Mouse (Mus musculus) adrenal gland, postnatal 25 days (tissue): ENCODE data around the gene March1. TPM values are rescaled to one million over a fixed set of nuclear protein-coding genes. Genes with fewer than 3 reads are reported as not detected.
"Not testable (repeated sequence)": the region's sequence is repeated elsewhere in the genome, so short reads cannot be mapped to it uniquely, and the experiment has no call there.

Experiments used
- DNase-seq: peaks from one replicate; pipeline ENCODE4 v3.0.0; 2021; ENCODE audit warnings: mixed read lengths
- total RNA-seq: library from RNA; stranded (reverse); gene quantifications from 2 replicates; pipeline ENCODE4 v1.2.3, GENCODE M21; 2021

March1 gene
- total RNA-seq, 1 experiment from 2014 or later = 0.91 TPM

DNA sequence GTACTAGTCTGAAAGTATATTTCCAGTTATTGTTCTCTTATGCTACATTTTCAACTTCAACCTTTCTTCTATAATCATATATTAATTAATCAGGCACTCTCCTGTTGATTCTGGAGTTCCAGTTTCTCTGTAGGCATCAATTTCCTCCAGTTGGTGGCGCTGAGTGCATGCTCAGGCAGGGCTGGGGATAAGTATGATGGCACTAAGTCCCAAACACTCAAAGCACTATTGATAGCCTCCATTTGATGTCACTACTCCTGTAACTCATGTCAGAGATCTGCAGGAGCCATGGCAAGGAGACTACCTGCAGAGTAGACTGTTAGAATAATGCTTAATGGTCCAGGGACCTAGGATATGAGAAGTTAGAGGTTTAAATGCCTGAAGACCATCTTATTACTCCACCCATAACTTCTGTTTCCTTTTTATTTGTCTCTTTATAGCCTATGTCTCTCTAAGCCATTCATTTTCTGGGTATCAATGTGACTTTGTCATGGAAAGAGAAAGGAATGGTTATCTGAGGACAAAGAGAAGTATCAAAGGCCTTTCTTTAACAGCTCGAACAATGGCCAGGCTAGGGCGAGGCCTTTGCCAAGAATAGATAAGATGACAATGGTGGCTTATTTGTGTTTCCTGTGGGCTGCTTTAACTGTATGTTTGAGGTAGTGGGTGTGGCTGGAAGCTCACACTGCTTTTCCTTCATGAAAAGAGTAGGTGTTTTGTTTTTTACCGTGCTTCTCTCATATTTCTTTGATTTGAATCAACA lies 705.5 kb downstream of the March1 start:
- DNase-seq = no peak

DNA sequence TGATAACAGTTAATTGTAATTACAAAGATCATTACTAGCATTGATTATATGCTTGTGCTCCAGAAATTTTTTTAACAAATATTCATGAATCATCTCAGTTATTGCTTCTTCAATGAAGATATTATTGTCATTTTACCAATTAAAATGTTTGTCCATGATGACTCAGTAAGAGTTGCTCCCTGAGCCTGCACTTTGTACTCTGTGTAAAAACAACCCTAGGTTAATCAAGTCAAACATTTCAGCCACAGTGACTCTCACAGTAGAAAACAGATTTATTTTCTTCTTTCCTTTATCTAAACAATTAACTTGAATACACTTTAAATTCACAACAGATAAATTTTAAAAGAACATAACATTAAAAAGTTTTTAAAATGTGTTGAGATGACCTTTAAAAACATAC lies 708.7 kb downstream of the March1 start:
- no peak for DNase-seq

DNA sequence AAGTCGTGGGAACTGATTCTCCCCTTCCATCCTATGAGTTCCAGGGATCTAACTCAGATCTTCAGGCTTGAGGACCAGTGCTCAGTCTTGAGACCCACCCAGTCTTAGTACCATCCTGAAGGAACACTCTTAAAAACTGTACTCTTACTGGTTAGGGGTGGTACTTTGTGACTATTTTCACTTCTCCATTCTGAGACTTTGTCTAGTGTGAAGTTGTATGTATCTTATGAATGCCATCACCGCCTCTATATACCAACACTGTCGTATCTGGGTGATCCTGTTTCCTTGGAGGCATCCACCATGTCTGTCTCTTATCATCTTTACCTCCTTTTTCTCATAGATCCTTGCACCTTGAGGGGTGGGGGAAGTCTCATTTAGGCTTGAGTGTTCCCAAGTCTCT lies 714.5 kb downstream of the March1 start:
- DNase-seq = no peak

GRCm38 (mm10) chr8:66334265-66334664 lies 716.6 kb downstream of the March1 start:
- DNase-seq = no peak

- DNase-seq = no peak
Observed at GRCm38 (mm10) chr8:66339551-66339950, 721.9 kb downstream of the March1 start.

- DNase-seq = no peak
Observed at GRCm38 (mm10) chr8:66342928-66343327, 725.2 kb downstream of the March1 start.

- no peak for DNase-seq
Observed at GRCm38 (mm10) chr8:66362882-66363801, 745.4 kb downstream of the March1 start.

GRCm38 (mm10) chr8:66383694-66384373 lies 766.1 kb downstream of the March1 start:
- no peak for DNase-seq

GRCm38 (mm10) chr8:66386008-66386407 lies 768.3 kb downstream of the March1 start:
- DNase-seq = no peak

DNA sequence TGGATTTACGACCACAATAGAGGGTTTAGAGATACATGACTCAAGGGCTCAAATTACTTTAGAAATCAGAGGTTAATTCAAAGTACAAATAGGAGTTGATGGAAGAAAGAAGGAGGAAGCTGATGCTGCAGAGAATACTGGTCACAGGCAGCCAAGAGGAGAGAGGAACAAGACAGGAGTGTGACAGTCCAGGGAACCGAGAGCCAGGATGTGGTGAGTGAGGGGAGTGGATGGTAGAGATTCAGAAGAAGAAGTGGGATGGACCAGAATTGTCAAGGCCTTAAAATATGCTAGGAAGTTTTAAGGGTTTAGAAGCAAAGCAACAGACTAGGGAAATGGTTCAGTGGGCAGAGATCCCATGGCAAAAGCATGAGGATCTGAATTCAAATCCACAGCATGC lies 771.0 kb downstream of the March1 start:
- DNase-seq = no peak

DNA sequence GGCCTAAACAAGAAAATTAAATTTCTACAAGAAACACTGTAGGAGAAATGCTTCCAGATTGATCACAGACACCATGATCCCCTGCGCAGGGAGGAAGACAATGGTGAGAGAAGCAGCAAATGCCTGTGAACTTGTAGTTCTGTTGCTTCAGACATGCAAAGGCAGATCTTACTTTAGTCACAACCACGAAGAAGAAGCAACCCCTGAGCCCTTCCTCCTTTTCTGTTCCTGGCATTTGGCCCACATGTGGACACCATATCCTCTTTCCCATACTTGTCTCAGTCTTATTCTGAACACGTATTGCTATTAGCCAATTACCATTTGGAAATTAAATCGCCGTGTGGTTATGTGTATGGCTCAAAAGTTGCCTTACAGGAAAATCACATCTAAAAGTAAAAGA lies 773.9 kb downstream of the March1 start:
- DNase-seq = no peak

DNA sequence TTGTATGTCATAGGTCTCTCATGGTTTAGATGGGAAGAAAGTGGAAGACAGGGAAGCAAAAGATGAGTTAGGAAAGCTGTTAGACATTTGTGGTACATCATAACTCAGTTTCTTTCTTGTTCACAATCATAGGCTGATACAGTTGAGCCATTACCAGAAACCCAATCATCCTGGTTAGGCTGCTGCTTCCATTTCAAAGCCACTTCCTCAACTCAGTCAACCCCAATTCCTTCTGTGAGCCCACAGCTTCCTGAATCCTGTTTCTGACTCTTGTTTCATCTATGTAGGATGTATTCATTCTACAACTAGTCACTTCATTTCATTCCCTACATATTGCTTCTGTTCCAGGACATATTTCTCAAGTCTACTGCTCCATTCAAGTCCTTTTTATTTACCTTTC lies 775.2 kb downstream of the March1 start:
- DNase-seq = no peak

DNA sequence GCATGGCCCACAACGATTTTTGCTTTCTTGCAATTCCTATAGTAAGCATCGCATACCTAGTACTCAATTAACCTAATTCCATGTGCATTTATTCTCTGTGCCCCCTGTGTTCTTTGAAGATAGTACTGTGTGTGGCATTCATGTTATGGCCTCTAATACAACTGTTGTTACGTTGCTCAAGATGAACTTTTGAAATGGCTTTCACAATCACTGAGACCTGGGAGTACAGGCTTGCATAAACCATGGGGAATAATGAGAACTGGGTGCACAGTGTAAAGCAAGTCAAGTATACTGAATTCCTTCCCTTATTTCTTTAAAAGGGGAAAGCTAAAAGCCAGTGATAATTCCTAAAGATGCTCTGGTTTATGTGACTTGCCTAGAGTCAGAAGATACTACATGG lies 776.4 kb downstream of the March1 start:
- no peak for DNase-seq

DNA sequence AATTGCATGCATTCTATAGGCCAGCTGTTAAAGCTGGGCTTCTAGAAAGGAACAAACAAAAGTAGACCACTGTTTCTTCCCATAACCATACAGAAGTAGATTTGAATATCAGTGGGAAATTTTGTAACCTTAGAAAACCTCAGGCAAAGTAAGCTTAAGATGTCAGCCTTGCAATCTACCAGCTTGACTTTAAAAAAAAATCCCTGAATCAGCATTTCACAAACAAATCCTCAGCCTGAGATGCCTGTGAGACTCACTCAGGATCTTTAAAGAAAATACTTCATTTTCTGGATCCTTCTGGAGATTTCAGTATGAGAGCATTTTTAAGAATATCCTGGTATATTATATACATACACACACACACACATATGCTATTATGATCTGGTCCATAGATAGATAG lies 780.1 kb downstream of the March1 start:
- no peak for DNase-seq

DNA sequence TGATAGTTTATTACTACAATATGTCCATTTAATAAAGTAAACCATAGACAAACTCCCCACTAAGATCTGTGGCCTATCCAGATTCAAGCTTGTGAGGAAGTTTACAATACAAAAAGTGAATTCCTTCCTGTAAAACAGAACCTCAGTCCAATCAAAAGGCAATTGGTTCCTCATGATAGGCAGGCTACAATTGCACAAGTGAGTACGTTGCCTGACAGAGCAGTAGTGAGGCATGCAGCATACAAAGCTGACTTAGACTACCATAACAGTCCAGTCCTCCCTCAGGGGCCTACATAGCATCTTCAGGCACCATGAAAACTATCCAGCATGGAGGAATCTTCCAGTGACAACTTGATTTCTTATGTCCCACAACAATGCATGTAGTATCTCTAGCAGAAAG lies 782.4 kb downstream of the March1 start:
- DNase-seq = no peak

GRCm38 (mm10) chr8:66404711-66405414 lies 787.2 kb downstream of the March1 start:
- DNase-seq = no peak

DNA sequence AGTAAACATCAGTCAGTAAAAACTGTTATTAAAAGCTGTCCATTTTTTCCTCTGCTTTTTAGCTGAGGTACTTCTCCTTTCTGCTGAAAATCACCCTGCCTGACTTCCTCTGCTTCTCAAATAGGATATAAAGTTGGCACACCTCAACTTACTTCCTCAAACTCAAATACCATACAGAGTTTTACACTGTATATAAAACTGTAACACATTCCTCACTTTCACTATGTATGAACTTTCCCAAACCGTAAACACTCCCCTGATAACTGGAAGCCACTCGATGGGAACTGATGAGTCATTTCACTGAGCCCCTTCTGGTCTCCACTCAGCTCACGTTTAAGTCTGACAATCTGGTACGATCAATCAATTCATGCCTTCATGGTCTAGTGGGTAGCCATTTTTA lies 788.1 kb downstream of the March1 start:
- not testable (repeated sequence) for DNase-seq

DNA sequence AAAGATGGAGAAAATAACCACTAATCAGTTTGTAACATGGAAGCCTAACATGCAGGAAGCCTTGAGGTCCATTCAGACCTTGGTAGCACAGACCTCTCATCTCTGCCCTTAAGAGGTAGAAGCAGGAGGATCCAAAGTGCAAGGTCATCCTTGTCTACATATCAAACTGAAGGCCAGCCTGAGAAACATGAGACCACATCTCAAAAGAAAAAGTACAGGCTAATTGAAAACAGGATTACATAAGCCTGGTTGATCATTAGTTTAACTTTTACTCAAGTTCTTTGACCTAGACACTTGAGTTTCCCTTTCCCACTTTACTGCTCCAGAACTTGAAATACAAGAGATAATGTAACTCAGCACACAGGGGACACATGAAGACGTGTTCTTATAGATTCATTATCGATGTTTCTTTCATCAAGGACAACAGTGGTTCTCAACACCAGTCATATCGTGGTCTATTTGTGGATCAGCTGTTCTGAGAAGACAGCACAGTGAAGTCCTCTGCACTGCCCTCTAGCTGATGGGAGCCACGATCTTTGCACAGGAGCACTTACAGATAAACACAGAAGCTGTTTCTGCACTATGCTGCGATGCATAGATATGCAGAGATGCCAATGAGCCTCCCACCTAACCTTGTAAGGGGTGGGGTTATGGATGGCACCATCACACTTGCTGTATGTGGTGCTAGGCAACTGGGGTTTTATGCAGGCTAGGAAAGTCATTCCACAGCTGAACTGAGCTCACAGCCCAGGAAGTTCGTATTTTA lies 789.1 kb downstream of the March1 start:
- no peak for DNase-seq

- DNase-seq = no peak
Observed at GRCm38 (mm10) chr8:66410080-66410615, 792.4 kb downstream of the March1 start.

- DNase-seq = no peak
Observed at GRCm38 (mm10) chr8:66413101-66413500, 795.4 kb downstream of the March1 start.

GRCm38 (mm10) chr8:66415234-66415633 lies 797.5 kb downstream of the March1 start:
- DNase-seq = no peak
